Mouse (Mus musculus): ENCODE measurements around the gene Hist1h1a. TPM values are rescaled to one million over a fixed set of nuclear protein-coding genes. Genes with fewer than 3 reads are reported as not detected.
"Not testable (repeated sequence)": the region's sequence is repeated elsewhere in the genome, so short reads cannot be mapped to it uniquely, and the experiment has no call there.

Hist1h1a gene
- polyA plus RNA-seq, 1 experiment: 4.3 TPM

DNA sequence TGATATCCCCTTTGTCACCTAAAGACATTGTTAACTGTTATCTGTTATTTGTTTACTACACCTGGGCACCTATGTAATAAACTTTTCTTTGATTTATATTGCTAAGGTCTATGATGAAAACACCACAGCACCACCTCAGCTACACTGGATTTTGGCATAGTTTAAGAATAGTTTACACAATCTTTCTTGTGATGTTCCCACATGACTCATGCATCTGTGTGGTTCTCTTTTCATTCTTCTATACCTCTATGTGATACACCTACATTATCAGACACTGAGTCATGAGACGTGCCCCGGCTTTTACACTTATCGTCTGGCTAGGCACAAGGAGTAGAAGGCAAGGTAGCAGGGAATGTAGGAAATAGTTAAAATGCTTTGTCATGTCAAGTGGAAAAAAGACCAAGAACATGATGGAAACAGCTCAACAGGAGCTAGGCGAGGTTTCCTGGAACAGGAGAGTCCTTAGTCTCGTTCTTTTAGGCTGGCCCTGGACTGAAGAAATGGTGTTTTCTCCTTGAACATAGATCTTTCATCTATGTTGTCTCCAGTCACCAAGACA is 13.8 kb upstream of the Hist1h1a start:
- no peak overlapping the region for H3K4me3 ChIP-seq (ENCODE audit: control insufficient read depth, low read depth, low read length)
- no peak overlapping the region for H3K27ac ChIP-seq (ENCODE audit: control insufficient read depth, insufficient read depth, low read depth, low read length)

DNA sequence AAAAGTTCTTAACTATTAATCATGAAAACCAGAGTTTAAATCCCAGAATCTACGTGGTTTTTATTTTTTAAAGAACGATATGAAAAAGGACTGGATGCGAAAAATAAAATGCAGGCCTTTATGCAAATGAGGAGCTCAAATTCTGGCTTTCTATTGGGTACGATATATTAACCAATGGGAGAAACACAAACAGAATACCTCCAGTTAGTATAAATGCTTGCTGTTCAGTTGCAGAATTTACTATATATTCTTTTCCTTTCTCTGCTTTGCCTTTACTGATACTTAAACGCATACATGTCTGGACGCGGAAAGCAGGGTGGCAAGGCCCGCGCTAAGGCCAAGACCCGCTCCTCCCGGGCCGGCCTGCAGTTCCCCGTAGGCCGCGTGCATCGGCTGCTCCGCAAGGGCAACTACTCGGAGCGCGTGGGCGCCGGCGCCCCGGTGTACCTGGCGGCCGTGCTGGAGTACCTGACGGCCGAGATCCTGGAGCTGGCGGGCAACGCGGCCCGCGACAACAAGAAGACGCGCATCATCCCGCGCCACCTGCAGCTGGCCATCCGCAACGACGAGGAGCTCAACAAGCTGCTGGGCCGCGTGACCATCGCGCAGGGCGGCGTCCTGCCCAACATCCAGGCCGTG is 12.5 kb upstream of the Hist1h1a start, which contains the start of gene Hist1h2ab:
TSS of gene Hist1h2ab (plus strand) at position 288 of the 639 bp plus-strand sequence.
- not testable (repeated sequence) for H3K4me1 ChIP-seq (ENCODE audit: control insufficient read depth, insufficient read depth, low read length); H3K27me3 ChIP-seq (ENCODE audit: control insufficient read depth, insufficient read depth, low read length)

More for the DNA sequence above, 13.8 kb upstream of the Hist1h1a start:
- no peaks in the 10 kb centered on the region for H3K27me3 ChIP-seq (ENCODE audit: control insufficient read depth, insufficient read depth, low read length)
- peaks cover 7% of the 10 kb centered on the region for H3K4me1 ChIP-seq (ENCODE audit: control insufficient read depth, insufficient read depth, low read length)
- no peak for TF ChIP-seq CTCF (IDR thresholded peaks at IDR 0.05; ENCODE audit: control insufficient read depth, insufficient read depth, insufficient replicate concordance, low read depth, low read length)
- no peak for TF ChIP-seq POLR2A (IDR thresholded peaks at IDR 0.05; ENCODE audit: control insufficient read depth, low read depth, low read length)
- H3K36me3 ChIP-seq (ENCODE audit: control insufficient read depth, insufficient read depth, low read length): no peaks in the 10 kb centered on the region

DNA sequence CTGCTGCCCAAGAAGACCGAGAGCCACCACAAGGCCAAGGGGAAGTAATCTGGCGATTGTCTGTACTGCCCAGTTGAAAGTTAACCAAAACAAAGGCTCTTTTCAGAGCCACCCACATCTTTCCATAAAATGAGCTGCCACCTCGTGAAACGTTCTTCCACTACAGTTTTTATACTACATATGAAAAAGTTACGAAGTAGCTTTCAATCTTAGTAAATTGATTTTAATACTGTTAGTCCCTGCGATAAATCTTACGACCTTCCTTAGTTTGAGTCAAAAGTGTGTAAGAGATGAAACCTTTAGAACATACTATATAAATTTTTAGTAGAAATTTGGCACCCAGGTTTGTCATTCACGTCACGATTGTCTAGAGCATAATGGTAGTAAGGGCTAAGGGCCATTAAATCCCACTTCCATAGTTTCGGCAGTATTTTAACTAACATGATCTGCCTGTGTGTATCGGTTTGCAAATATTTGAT is 11.9 kb upstream of the Hist1h1a start:
- no peaks in the 10 kb centered on the region for H3K36me3 ChIP-seq (ENCODE audit: control insufficient read depth, insufficient read depth, low read length)
- no peaks in the 10 kb centered on the region for H3K27me3 ChIP-seq (ENCODE audit: control insufficient read depth, insufficient read depth, low read length)
- peak overlapping the region; percentile 45 for H3K4me3 ChIP-seq (ENCODE audit: control insufficient read depth, low read depth, low read length)
- TF ChIP-seq POLR2A (IDR thresholded peaks at IDR 0.05; ENCODE audit: control insufficient read depth, low read depth, low read length) (no peak), CTCF (IDR thresholded peaks at IDR 0.05; ENCODE audit: control insufficient read depth, insufficient read depth, insufficient replicate concordance, low read depth, low read length) (no peak)
- peak overlapping the region; percentile 66 for H3K27ac ChIP-seq (ENCODE audit: control insufficient read depth, insufficient read depth, low read depth, low read length)
- H3K4me1 ChIP-seq (ENCODE audit: control insufficient read depth, insufficient read depth, low read length): peaks cover 4% of the 10 kb centered on the region

More for the DNA sequence above, 12.5 kb upstream of the Hist1h1a start, which contains the start of gene Hist1h2ab:
- TF ChIP-seq POLR2A (IDR thresholded peaks at IDR 0.05; ENCODE audit: control insufficient read depth, low read depth, low read length): peak; percentile 49; the same call in 1 of the 2 replicates
- H3K27ac ChIP-seq (ENCODE audit: control insufficient read depth, insufficient read depth, low read depth, low read length): peak within 1 kb of the TSS; percentile 78
- H3K4me3 ChIP-seq (ENCODE audit: control insufficient read depth, low read depth, low read length): peak within 1 kb of the TSS; percentile 60
- H3K36me3 ChIP-seq (ENCODE audit: control insufficient read depth, insufficient read depth, low read length): not testable (repeated sequence)

DNA sequence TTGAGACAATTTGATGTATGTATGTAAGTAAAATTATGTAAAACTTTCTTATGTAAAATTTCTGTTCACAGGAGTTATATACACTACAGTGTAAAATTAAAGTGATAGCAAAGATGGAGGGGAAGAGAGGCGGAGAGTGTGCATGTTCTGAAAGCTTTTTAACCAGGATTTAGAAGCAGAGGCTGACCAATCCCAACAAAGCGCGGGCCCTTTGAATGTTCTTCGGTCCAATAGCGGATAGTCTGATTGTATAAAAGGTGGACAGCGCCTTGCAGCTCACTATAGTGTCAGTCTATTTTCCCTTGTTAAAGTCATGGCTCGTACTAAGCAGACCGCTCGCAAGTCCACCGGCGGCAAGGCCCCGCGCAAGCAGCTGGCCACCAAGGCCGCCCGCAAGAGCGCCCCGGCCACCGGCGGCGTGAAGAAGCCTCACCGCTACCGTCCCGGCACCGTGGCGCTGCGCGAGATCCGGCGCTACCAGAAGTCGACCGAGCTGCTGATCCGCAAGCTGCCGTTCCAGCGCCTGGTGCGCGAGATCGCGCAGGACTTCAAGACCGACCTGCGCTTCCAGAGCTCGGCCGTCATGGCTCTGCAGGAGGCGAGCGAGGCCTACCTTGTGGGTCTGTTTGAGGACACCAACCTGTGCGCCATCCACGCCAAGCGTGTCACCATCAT is 11.3 kb upstream of the Hist1h1a start, which contains the start of gene Hist1h3b:
TSS of gene Hist1h3b (plus strand) at position 201 of the 675 bp plus-strand sequence.
- not testable (repeated sequence) for H3K4me1 ChIP-seq (ENCODE audit: control insufficient read depth, insufficient read depth, low read length); H3K27me3 ChIP-seq (ENCODE audit: control insufficient read depth, insufficient read depth, low read length); H3K36me3 ChIP-seq (ENCODE audit: control insufficient read depth, insufficient read depth, low read length)
- peak within 1 kb of the TSS; percentile 60 for H3K4me3 ChIP-seq (ENCODE audit: control insufficient read depth, low read depth, low read length)
- H3K27ac ChIP-seq (ENCODE audit: control insufficient read depth, insufficient read depth, low read depth, low read length): peak within 1 kb of the TSS; percentile 78

DNA sequence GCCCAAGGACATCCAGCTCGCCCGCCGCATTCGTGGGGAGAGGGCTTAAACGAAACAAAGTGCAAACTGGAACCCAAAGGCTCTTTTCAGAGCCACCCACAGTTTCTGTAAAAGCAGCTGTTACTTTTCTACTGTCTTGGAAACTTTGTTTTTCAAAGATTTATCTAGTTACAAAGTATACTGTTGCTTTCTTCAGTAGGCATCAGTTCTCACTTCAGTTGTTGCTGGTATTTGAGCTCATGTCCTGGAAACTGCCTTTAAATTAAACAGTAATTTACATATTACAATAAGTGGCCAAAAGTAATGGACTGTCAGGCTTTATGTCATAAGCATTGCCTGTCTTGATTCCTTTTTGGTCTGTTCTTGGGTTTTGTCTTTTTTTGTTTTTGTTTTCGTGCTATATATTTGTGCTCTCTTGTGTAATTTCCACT is 10.7 kb upstream of the Hist1h1a start:
- TF ChIP-seq POLR2A (IDR thresholded peaks at IDR 0.05; ENCODE audit: control insufficient read depth, low read depth, low read length) (no peak), CTCF (IDR thresholded peaks at IDR 0.05; ENCODE audit: control insufficient read depth, insufficient read depth, insufficient replicate concordance, low read depth, low read length) (no peak)
- Histone ChIP-seq H3K27me3 (ENCODE audit: control insufficient read depth, insufficient read depth, low read length) (no peaks in the 10 kb centered on the region), H3K36me3 (ENCODE audit: control insufficient read depth, insufficient read depth, low read length) (no peaks in the 10 kb centered on the region), H3K4me3 (ENCODE audit: control insufficient read depth, low read depth, low read length) (peak overlapping the region; percentile 25; the same call in 1 of the 2 replicates), H3K27ac (ENCODE audit: control insufficient read depth, insufficient read depth, low read depth, low read length) (peak overlapping the region; percentile 54; the same call in 1 of the 2 replicates), H3K4me1 (ENCODE audit: control insufficient read depth, insufficient read depth, low read length) (peaks cover 2% of the 10 kb centered on the region)

DNA sequence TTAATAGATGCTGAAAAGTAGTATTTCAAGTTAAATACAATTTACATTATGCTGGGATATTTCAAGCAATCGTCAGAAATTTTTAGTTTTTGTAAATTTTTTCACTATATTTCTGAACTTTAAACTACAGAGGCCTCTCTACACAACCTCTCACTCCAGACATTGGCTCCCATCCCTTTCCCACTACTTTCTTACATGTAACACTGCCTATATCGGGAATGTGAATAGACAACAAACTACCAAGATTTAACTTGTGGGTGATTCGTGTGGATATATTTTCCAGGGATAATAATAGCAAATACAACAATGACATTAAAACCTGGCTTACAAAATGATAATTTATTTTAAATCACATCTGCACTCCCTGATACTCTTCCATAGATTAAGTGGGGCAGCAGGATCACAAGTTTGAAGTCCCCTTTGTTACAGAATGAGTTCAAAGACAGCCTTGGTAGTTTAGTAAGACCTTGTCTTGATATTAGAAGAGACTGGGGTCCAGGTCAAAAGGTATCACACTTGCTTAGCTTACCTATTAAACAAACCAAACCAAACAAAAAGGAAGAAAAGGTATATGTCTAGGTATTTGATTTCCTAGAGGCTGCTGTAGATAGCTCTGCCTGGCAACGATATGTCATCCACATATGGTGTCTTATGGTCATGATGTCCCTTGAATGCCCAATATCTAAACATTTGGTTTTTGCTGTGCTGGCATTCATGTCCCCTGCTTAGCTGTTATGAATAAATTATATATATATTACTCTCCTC is 10.0 kb upstream of the Hist1h1a start:
- no peak for TF ChIP-seq POLR2A (IDR thresholded peaks at IDR 0.05; ENCODE audit: control insufficient read depth, low read depth, low read length)
- no peaks in the 10 kb centered on the region for H3K27me3 ChIP-seq (ENCODE audit: control insufficient read depth, insufficient read depth, low read length)
- H3K36me3 ChIP-seq (ENCODE audit: control insufficient read depth, insufficient read depth, low read length): no peaks in the 10 kb centered on the region
- H3K4me3 ChIP-seq (ENCODE audit: control insufficient read depth, low read depth, low read length): no peak overlapping the region
- peaks cover 2% of the 10 kb centered on the region for H3K4me1 ChIP-seq (ENCODE audit: control insufficient read depth, insufficient read depth, low read length)
- H3K27ac ChIP-seq (ENCODE audit: control insufficient read depth, insufficient read depth, low read depth, low read length): no peak overlapping the region

DNA sequence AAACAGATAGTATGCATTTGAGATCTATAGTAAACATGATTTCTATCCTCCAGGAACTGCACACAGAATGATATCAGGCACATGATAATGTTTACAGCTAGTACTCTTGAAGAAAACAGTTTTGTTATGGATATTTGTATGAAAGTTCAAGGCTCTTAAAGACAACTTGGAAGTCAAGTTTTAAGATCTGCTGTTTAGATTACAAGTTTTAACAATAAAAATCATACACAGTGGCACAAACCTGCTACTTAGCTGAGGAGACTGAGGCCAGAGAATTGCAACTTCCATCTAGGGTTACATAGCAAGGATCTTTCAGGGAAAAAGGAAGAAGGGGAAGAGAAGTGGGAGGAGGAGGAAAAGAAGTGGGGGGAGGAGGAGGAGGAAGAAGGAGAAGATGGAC is 8.5 kb upstream of the Hist1h1a start:
- Histone ChIP-seq H3K36me3 (ENCODE audit: control insufficient read depth, insufficient read depth, low read length) (no peaks in the 10 kb centered on the region), H3K27me3 (ENCODE audit: control insufficient read depth, insufficient read depth, low read length) (no peaks in the 10 kb centered on the region), H3K4me3 (ENCODE audit: control insufficient read depth, low read depth, low read length) (no peak overlapping the region), H3K27ac (ENCODE audit: control insufficient read depth, insufficient read depth, low read depth, low read length) (no peak overlapping the region), H3K4me1 (ENCODE audit: control insufficient read depth, insufficient read depth, low read length) (peaks cover 4% of the 10 kb centered on the region)
- no peak for TF ChIP-seq CTCF (IDR thresholded peaks at IDR 0.05; ENCODE audit: control insufficient read depth, insufficient read depth, insufficient replicate concordance, low read depth, low read length)
- no peak for TF ChIP-seq POLR2A (IDR thresholded peaks at IDR 0.05; ENCODE audit: control insufficient read depth, low read depth, low read length)

Data from testis, adult 2 months (tissue).